Mouse (Mus musculus) neural tube, embryonic 15.5 days (tissue): ENCODE data around the gene Arid5b. TPM values are rescaled to one million over a fixed set of nuclear protein-coding genes. Genes with fewer than 3 reads are reported as not detected.

Experiments used
- ATAC-seq: fragments of 200-750 bp; cut with Nextera tagmentation; 2 replicates; pipeline ENCODE4 v1.8.0; 2017; ENCODE audit warnings: mild to moderate bottlenecking, moderate TSS enrichment, moderate library complexity; ENCODE audit not compliant: low FRiP score
- H3K27ac ChIP-seq: fragments of 300-500 bp; sonication (generic); replicated peaks from 2 replicates; pipeline ENCODE4 v1.5.1; 2015; ENCODE audit warnings: mild to moderate bottlenecking, inconsistent platforms
- H3K27me3 ChIP-seq: fragments of 300-500 bp; sonication (generic); replicated peaks from 2 replicates; pipeline ENCODE4 v1.6.1; 2015; ENCODE audit warnings: inconsistent platforms
- H3K36me3 ChIP-seq: fragments of 300-500 bp; sonication (generic); 2 replicates; pipeline ENCODE4 v1.6.1; 2015; ENCODE audit warnings: inconsistent platforms
- H3K4me1 ChIP-seq: fragments of 300-500 bp; sonication (generic); 2 replicates; pipeline ENCODE4 v1.6.1; 2015; ENCODE audit warnings: inconsistent platforms
- H3K4me2 ChIP-seq: fragments of 300-500 bp; sonication (generic); 2 replicates; pipeline ENCODE4 v1.6.1; 2015; ENCODE audit warnings: inconsistent platforms, mild to moderate bottlenecking, moderate library complexity
- H3K4me3 ChIP-seq: fragments of 300-500 bp; sonication (generic); replicated peaks from 2 replicates; pipeline ENCODE4 v1.5.1; 2015; ENCODE audit warnings: mild to moderate bottlenecking, inconsistent platforms
- H3K9ac ChIP-seq: fragments of 300-500 bp; sonication (generic); replicated peaks from 2 replicates; pipeline ENCODE4 v1.6.1; 2015; ENCODE audit warnings: mild to moderate bottlenecking, inconsistent platforms
- H3K9me3 ChIP-seq: fragments of 300-500 bp; sonication (generic); replicated peaks from 2 replicates; pipeline ENCODE4 v1.6.1; 2016; ENCODE audit warnings: inconsistent platforms
- WGBS: fragments of 180-500 bp; shearing (Covaris S2); methylation state at CpG from one replicate; pipeline ENCODE4 v1.1.7; 2015; ENCODE audit warnings: mixed read lengths; 5-methylcytosine and 5-hydroxymethylcytosine counted together
- polyA plus RNA-seq: library from polyadenylated mRNA; unstranded; fragments of >200 nt; fragmentation: Nextera tagmentation; extraction: Ambion mirVana; gene quantifications from 2 replicates; pipeline ENCODE4 v1.2.1, GENCODE M21; 2015

Arid5b gene
- polyA plus RNA-seq, 1 experiment from 2014 or later: 18.4 TPM

GRCm38 (mm10) chr10:68182266-68182665, 96.3 kb downstream of the Arid5b start:
- 56% methylated on average over 6 of the region's 6 CpGs for WGBS
- ATAC-seq: no peak
- H3K4me2 ChIP-seq: no peak overlapping the region
- H3K27me3 ChIP-seq: no peaks in the 10 kb centered on the region
- no peak overlapping the region for H3K9ac ChIP-seq
- H3K36me3 ChIP-seq: no peaks in the 10 kb centered on the region
- H3K4me3 ChIP-seq: no peak overlapping the region
- 0 out of 2 replicates have a peak, but pooled peaks cover 7% of the 10 kb centered on the region for H3K4me1 ChIP-seq
- no peak overlapping the region for H3K27ac ChIP-seq
- no peaks in the 10 kb centered on the region for H3K9me3 ChIP-seq

DNA sequence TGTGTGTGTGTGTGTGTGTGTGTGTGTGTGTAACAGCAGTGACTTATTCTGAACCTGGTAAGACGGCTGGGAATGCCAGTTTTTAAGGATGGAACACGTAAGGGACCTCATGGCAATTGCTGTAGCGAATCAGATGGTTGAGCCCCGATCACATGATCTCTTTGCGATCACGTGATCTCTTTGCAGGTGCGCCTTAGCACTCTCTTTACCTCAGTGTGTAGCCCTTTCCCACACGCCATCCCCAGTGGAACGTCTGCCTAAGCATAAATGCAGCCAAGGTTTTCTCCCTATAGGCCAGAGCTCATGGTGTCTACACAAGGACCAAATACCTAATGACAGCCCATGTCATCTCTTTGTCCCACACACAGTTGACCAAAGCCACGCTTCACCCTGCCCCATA, 97.4 kb downstream of the Arid5b start:
- H3K36me3 ChIP-seq: no peaks in the 10 kb centered on the region
- H3K4me1 ChIP-seq: 0 out of 2 replicates have a peak, but pooled peaks cover 7% of the 10 kb centered on the region
- no peak overlapping the region for H3K4me2 ChIP-seq
- H3K27me3 ChIP-seq: no peaks in the 10 kb centered on the region
- no peak for ATAC-seq
- H3K4me3 ChIP-seq: no peak overlapping the region
- no peak overlapping the region for H3K27ac ChIP-seq
- H3K9ac ChIP-seq: no peak overlapping the region
- no peaks in the 10 kb centered on the region for H3K9me3 ChIP-seq
- 94% methylated on average over 10 of the region's 10 CpGs for WGBS

- Histone ChIP-seq H3K27ac (no peak overlapping the region), H3K4me1 (0 out of 2 replicates have a peak, but pooled peaks cover 7% of the 10 kb centered on the region), H3K9me3 (no peaks in the 10 kb centered on the region), H3K4me2 (no peak overlapping the region), H3K27me3 (no peaks in the 10 kb centered on the region), H3K9ac (no peak overlapping the region), H3K4me3 (no peak overlapping the region), H3K36me3 (no peaks in the 10 kb centered on the region)
- 93% methylated on average over 7 of the region's 7 CpGs for WGBS
- no peak for ATAC-seq
These were observed 97.8 kb downstream of the Arid5b start for GRCm38 (mm10) chr10:68180721-68181120.

DNA sequence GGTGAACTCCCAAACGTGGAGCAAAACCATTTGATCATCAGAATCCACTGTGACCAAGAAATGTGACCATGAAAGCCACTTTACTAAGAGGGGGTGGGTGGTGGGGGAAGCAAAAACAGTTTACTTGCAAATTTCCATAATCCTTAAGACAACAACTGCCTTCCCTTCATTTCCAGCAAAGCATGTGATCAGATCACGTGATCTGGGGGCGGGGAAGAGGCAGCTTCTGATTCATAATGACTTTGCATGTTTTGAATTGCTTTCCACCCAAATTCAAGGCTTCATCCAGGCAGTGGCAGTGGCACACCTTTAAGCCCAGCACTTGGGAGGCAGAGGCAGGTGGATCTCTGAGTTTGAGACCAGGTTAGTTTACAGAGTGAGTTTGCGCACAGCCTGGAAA, 98.4 kb downstream of the Arid5b start:
- 74% methylated on average over 4 of the region's 4 CpGs for WGBS
- no peaks in the 10 kb centered on the region for H3K27me3 ChIP-seq
- no peaks in the 10 kb centered on the region for H3K9me3 ChIP-seq
- no peak overlapping the region for H3K4me2 ChIP-seq
- H3K4me3 ChIP-seq: no peak overlapping the region
- no peak for ATAC-seq
- no peak overlapping the region for H3K27ac ChIP-seq
- 0 out of 2 replicates have a peak, but pooled peaks cover 7% of the 10 kb centered on the region for H3K4me1 ChIP-seq
- no peak overlapping the region for H3K9ac ChIP-seq
- no peaks in the 10 kb centered on the region for H3K36me3 ChIP-seq

DNA sequence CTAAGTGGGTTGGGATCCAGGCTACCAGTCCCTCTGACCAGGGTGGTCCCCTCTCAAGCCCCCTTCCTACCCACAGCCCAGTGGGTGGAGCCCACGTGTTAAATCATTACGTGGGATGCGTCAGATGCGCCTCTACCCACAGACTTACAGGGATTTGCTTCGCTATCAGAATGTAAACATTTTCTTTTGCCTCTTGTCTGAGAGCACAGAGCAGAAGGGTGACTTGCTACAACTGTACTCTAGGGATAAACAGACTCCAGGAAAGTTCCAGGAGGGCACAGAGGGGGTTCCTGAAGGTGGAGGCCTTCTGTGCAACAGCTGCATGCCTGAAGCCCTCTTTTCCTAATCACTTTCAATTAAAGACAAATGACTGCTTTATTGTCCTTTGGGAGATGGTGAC, 98.8 kb downstream of the Arid5b start:
- H3K4me2 ChIP-seq: no peak overlapping the region
- no peak overlapping the region for H3K27ac ChIP-seq
- H3K4me3 ChIP-seq: no peak overlapping the region
- no peaks in the 10 kb centered on the region for H3K27me3 ChIP-seq
- H3K4me1 ChIP-seq: 0 out of 2 replicates have a peak, but pooled peaks cover 7% of the 10 kb centered on the region
- no peaks in the 10 kb centered on the region for H3K9me3 ChIP-seq
- H3K36me3 ChIP-seq: no peaks in the 10 kb centered on the region
- 66% methylated on average over 5 of the region's 5 CpGs for WGBS
- ATAC-seq: no peak
- H3K9ac ChIP-seq: no peak overlapping the region

DNA sequence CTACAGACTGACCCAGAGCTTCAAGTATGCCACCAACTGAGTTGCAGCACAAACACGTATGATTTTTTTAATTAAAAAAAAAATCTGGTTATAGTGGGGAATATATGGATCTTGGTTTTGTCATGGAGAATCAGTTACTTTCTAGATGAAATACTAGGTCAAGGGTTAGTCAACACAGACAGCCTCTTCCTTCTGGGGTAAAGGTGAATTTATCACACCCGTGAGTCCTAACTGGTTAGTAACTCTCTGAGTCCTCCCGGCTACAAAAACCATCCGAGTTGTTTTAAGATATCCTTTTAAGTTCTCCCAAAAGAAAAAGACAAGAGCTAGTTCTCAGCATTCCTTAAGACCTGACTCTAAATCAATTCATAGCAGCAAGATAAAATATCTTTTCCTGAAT, 99.2 kb downstream of the Arid5b start:
- ATAC-seq: no peak
- Histone ChIP-seq H3K4me1 (0 out of 2 replicates have a peak, but pooled peaks cover 7% of the 10 kb centered on the region), H3K9me3 (no peaks in the 10 kb centered on the region), H3K4me2 (no peak overlapping the region), H3K27ac (no peak overlapping the region), H3K9ac (no peak overlapping the region), H3K36me3 (no peaks in the 10 kb centered on the region), H3K4me3 (no peak overlapping the region), H3K27me3 (no peaks in the 10 kb centered on the region)
- 81% methylated on average over 4 of the region's 4 CpGs for WGBS

DNA sequence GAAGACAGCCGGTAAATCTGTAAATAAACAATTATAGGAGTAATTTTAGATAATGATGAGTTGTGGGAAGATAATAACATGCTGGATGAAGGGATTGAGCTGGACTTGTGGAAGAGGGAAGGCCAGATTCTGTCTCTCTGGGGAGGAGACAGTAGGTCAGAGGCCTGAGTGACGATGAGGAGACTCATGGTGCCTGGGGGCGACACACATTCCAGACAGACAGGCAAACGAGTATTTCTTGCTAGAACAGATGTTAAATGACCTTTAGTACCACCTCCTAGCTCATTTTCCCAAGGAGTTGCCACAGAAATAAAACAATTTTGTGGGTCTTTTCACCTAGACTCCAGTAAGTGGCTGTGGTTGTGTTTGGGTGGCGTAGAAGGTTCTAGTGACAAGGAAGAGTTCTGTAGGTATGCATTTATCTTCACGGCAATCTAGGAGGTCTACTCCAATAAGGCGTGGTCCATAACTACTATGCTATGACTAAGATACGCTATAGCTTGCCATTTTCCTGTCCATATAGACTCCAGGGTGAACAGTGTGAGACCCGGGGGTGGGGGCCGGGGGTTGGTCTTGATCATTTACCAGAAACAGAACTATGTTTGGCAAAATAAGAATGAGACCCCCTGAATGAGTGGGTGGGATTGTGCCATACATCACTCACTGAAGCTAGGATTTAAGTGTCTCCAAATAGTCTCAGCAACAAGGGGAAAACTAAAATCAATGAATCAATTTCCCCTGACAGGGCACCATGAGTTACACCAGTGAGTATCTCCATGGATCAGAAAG, 100.6 kb downstream of the Arid5b start:
- Histone ChIP-seq H3K4me3 (no peak overlapping the region), H3K4me1 (0 out of 2 replicates have a peak, but pooled peaks cover 7% of the 10 kb centered on the region), H3K27ac (no peak overlapping the region), H3K27me3 (no peaks in the 10 kb centered on the region), H3K9ac (no peak overlapping the region), H3K9me3 (no peaks in the 10 kb centered on the region), H3K36me3 (no peaks in the 10 kb centered on the region), H3K4me2 (no peak overlapping the region)
- no peak for ATAC-seq
- 78% methylated on average over 10 of the region's 10 CpGs for WGBS

DNA sequence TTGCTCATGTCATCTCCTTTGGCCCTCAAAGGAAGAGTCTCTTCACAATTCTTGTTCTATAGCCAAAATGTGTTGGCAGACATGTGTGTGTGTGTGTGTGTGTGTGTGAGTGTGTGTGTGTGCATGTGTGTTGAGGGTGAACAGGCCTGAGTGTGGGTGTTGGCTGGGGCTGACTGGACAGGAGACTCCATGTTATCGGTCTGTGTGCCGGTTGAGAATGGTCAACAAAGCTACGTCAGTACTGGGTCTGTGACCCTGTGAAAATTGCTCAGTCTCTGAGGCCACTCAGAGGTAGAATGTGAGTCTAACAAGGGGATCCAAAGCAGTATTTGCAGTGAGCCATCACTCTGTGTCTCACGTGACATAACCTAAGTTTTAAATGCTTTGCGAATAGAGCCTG, 102.7 kb downstream of the Arid5b start:
- no peaks in the 10 kb centered on the region for H3K36me3 ChIP-seq
- no peak overlapping the region for H3K9ac ChIP-seq
- no peak for ATAC-seq
- H3K4me3 ChIP-seq: no peak overlapping the region
- H3K4me2 ChIP-seq: no peak overlapping the region
- H3K4me1 ChIP-seq: no peaks in the 10 kb centered on the region
- no peak overlapping the region for H3K27ac ChIP-seq
- no peaks in the 10 kb centered on the region for H3K27me3 ChIP-seq
- WGBS: 92% methylated on average over 5 of the region's 5 CpGs
- no peaks in the 10 kb centered on the region for H3K9me3 ChIP-seq

GRCm38 (mm10) chr10:68173634-68174033, 104.9 kb downstream of the Arid5b start:
- Histone ChIP-seq H3K27ac (no peak overlapping the region), H3K4me1 (peaks cover 7% of the 10 kb centered on the region; the same call in 1 of the 2 replicates), H3K9me3 (no peaks in the 10 kb centered on the region), H3K4me3 (no peak overlapping the region), H3K27me3 (no peaks in the 10 kb centered on the region), H3K9ac (no peak overlapping the region), H3K4me2 (no peak overlapping the region), H3K36me3 (no peaks in the 10 kb centered on the region)
- WGBS: 89% methylated on average over 9 of the region's 9 CpGs
- ATAC-seq: no peak

DNA sequence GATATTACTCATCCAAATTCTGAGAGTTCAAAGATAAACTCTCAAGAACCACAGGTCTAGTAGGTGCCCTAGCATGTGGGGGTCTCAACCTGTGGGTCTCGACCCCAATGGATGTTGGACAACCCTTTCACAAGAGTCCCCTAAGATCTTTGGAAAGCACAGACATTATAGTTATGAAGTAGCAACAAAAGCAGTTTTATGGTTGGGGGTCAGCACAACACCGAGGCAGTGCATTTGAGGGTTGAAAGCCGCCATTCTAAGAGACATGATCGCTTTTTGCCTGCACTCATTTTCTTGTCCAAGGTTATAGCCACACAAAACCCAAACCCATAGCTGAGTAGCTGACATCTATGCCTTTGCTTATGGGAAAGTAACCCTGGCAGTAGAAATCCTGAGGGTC, 105.6 kb downstream of the Arid5b start:
- WGBS: 93% methylated on average over 4 of the region's 4 CpGs
- no peaks in the 10 kb centered on the region for H3K36me3 ChIP-seq
- no peaks in the 10 kb centered on the region for H3K27me3 ChIP-seq
- H3K4me1 ChIP-seq: peaks cover 8% of the 10 kb centered on the region; the same call in 1 of the 2 replicates
- H3K4me2 ChIP-seq: no peak overlapping the region
- no peak for ATAC-seq
- no peak overlapping the region for H3K27ac ChIP-seq
- no peak overlapping the region for H3K9ac ChIP-seq
- no peak overlapping the region for H3K4me3 ChIP-seq
- H3K9me3 ChIP-seq: no peaks in the 10 kb centered on the region

DNA sequence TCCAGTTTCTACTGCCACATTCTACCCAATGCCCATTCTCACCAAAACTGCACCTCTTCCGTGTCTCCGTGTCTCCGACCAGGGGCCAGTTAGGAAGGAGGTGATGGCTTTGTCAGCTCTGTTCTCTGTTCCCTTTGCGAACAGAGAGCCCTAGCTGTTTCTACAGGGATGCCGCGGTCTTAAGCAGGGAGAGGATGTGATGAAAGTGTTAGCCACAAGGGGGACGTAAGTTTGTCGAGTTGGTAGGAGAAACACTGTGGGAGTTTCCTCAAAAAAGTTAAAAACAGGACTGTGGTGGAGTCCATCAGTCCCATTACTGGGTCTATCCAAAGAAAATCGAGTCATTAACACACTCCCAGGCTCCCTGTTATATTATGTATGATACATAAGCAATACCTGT, 106.6 kb downstream of the Arid5b start:
- Histone ChIP-seq H3K4me3 (no peak overlapping the region), H3K4me2 (no peak overlapping the region), H3K36me3 (no peaks in the 10 kb centered on the region), H3K9me3 (no peaks in the 10 kb centered on the region), H3K27me3 (no peaks in the 10 kb centered on the region), H3K27ac (no peak overlapping the region), H3K4me1 (peaks cover 11% of the 10 kb centered on the region; the same call in 1 of the 2 replicates), H3K9ac (no peak overlapping the region)
- WGBS: 63% methylated on average over 9 of the region's 9 CpGs
- no peak for ATAC-seq

GRCm38 (mm10) chr10:68168613-68169012, 109.9 kb downstream of the Arid5b start:
- no peak overlapping the region for H3K9ac ChIP-seq
- H3K27me3 ChIP-seq: no peaks in the 10 kb centered on the region
- H3K4me1 ChIP-seq: peaks cover 25% of the 10 kb centered on the region
- no peak overlapping the region for H3K4me3 ChIP-seq
- WGBS: 85% methylated on average over 6 of the region's 6 CpGs
- no peak overlapping the region for H3K27ac ChIP-seq
- H3K9me3 ChIP-seq: no peaks in the 10 kb centered on the region
- no peak overlapping the region for H3K4me2 ChIP-seq
- no peak for ATAC-seq
- H3K36me3 ChIP-seq: no peaks in the 10 kb centered on the region
